Mouse (Mus musculus): ENCODE measurements at regions not wholly inside any gene's neighbourhood (a gene's known extent, or its start where the extent isn't known, plus 50 kb on each side); places are given as distances from the start of the nearest gene placed in this dataset.

- no peaks in the 10 kb centered on the region for H3K27me3 ChIP-seq (ENCODE audit: control insufficient read depth, insufficient read depth, low read length)
- H3K4me2 ChIP-seq (replicated peaks; ENCODE audit: low read depth, low read length, severe bottlenecking), result no peak overlapping the region
- TF ChIP-seq POLR2A (IDR thresholded peaks at IDR 0.05; ENCODE audit: borderline replicate concordance, extremely low read depth, insufficient read depth, insufficient read length), result no peak
Observed at GRCm38 (mm10) chr2:45434169-45434568, 317.0 kb upstream of the Zeb2 start.

GRCm38 (mm10) chr2:45431366-45431765 lies 314.2 kb upstream of the Zeb2 start:
- Histone ChIP-seq H3K27me3 (ENCODE audit: control insufficient read depth, insufficient read depth, low read length) (no peaks in the 10 kb centered on the region), H3K9ac (ENCODE audit: low read depth, low read length, severe bottlenecking) (no peak overlapping the region), H3K4me2 (replicated peaks; ENCODE audit: low read depth, low read length, severe bottlenecking) (no peak overlapping the region), H3K4me1 (ENCODE audit: control insufficient read depth, insufficient read depth, low read length) (peaks cover 13% of the 10 kb centered on the region; the same call in 1 of the 2 replicates), H3K9me3 (ENCODE audit: control insufficient read depth, low read length) (no peaks in the 10 kb centered on the region), H3K27ac (replicated peaks; ENCODE audit: low read depth, low read length) (no peak overlapping the region), H3K4me3 (replicated peaks; ENCODE audit: low read length) (no peak overlapping the region), H3K36me3 (ENCODE audit: control insufficient read depth, insufficient read depth, low read length) (no peaks in the 10 kb centered on the region)
- 89% methylated on average over 4 of the region's 4 CpGs for WGBS
- DNase-seq (ENCODE audit: low spot score) (no peak), ATAC-seq (ENCODE audit: low FRiP score, low read depth) (no peak)
- no peak for TF ChIP-seq POLR2A (IDR thresholded peaks at IDR 0.05; ENCODE audit: borderline replicate concordance, extremely low read depth, insufficient read depth, insufficient read length)

More at GRCm38 (mm10) chr2:45434169-45434568, 317.0 kb upstream of the Zeb2 start:
- DNase-seq (ENCODE audit: low spot score) (no peak), ATAC-seq (ENCODE audit: low FRiP score, low read depth) (no peak)
- 89% methylated on average over 1 of the region's 1 CpGs for WGBS
- no peak overlapping the region for H3K4me3 ChIP-seq (replicated peaks; ENCODE audit: low read length)
- no peak overlapping the region for H3K27ac ChIP-seq (replicated peaks; ENCODE audit: low read depth, low read length)
- H3K4me1 ChIP-seq (ENCODE audit: control insufficient read depth, insufficient read depth, low read length), result peaks cover 13% of the 10 kb centered on the region; the same call in 1 of the 2 replicates
- no peaks in the 10 kb centered on the region for H3K9me3 ChIP-seq (ENCODE audit: control insufficient read depth, low read length)
- H3K36me3 ChIP-seq (ENCODE audit: control insufficient read depth, insufficient read depth, low read length), result no peaks in the 10 kb centered on the region
- no peak overlapping the region for H3K9ac ChIP-seq (ENCODE audit: low read depth, low read length, severe bottlenecking)

GRCm38 (mm10) chr2:45421774-45422173 lies 304.6 kb upstream of the Zeb2 start:
- Histone ChIP-seq H3K4me2 (replicated peaks; ENCODE audit: low read depth, low read length, severe bottlenecking) (no peak overlapping the region), H3K27me3 (ENCODE audit: control insufficient read depth, insufficient read depth, low read length) (no peaks in the 10 kb centered on the region), H3K9me3 (ENCODE audit: control insufficient read depth, low read length) (no peaks in the 10 kb centered on the region), H3K4me1 (ENCODE audit: control insufficient read depth, insufficient read depth, low read length) (no peaks in the 10 kb centered on the region), H3K9ac (ENCODE audit: low read depth, low read length, severe bottlenecking) (no peak overlapping the region), H3K4me3 (replicated peaks; ENCODE audit: low read length) (no peak overlapping the region), H3K27ac (replicated peaks; ENCODE audit: low read depth, low read length) (no peak overlapping the region), H3K36me3 (ENCODE audit: control insufficient read depth, insufficient read depth, low read length) (no peaks in the 10 kb centered on the region)
- WGBS, result 93% methylated on average over 1 of the region's 1 CpGs
- TF ChIP-seq POLR2A (IDR thresholded peaks at IDR 0.05; ENCODE audit: borderline replicate concordance, extremely low read depth, insufficient read depth, insufficient read length), result no peak
- DNase-seq (ENCODE audit: low spot score) (no peak), ATAC-seq (ENCODE audit: low FRiP score, low read depth) (no peak)

- H3K36me3 ChIP-seq (ENCODE audit: control insufficient read depth, insufficient read depth, low read length), result no peaks in the 10 kb centered on the region
- no peak overlapping the region for H3K27ac ChIP-seq (replicated peaks; ENCODE audit: low read depth, low read length)
- peaks cover 16% of the 10 kb centered on the region for H3K4me1 ChIP-seq (ENCODE audit: control insufficient read depth, insufficient read depth, low read length)
- H3K9me3 ChIP-seq (ENCODE audit: control insufficient read depth, low read length), result no peaks in the 10 kb centered on the region
- no peak overlapping the region for H3K9ac ChIP-seq (ENCODE audit: low read depth, low read length, severe bottlenecking)
- H3K4me3 ChIP-seq (replicated peaks; ENCODE audit: low read length), result no peak overlapping the region
- H3K4me2 ChIP-seq (replicated peaks; ENCODE audit: low read depth, low read length, severe bottlenecking), result no peak overlapping the region
- no peak for TF ChIP-seq POLR2A (IDR thresholded peaks at IDR 0.05; ENCODE audit: borderline replicate concordance, extremely low read depth, insufficient read depth, insufficient read length)
- no peak for ATAC-seq (ENCODE audit: low FRiP score, low read depth)
- H3K27me3 ChIP-seq (ENCODE audit: control insufficient read depth, insufficient read depth, low read length), result no peaks in the 10 kb centered on the region
- DNase-seq (ENCODE audit: low spot score), result no peak
- 90% methylated on average over 8 of the region's 8 CpGs for WGBS
Observed at GRCm38 (mm10) chr2:45408136-45408535, 290.9 kb upstream of the Zeb2 start.

GRCm38 (mm10) chr2:45389902-45390492 lies 272.8 kb upstream of the Zeb2 start:
- DNase-seq (ENCODE audit: low spot score) (peak; percentile 9), ATAC-seq (ENCODE audit: low FRiP score, low read depth) (no peak)
- H3K4me1 ChIP-seq (ENCODE audit: control insufficient read depth, insufficient read depth, low read length), result no peaks in the 10 kb centered on the region
- no peak overlapping the region for H3K4me2 ChIP-seq (replicated peaks; ENCODE audit: low read depth, low read length, severe bottlenecking)
- H3K9me3 ChIP-seq (ENCODE audit: control insufficient read depth, low read length), result no peaks in the 10 kb centered on the region
- H3K4me3 ChIP-seq (replicated peaks; ENCODE audit: low read length), result no peak overlapping the region
- no peaks in the 10 kb centered on the region for H3K27me3 ChIP-seq (ENCODE audit: control insufficient read depth, insufficient read depth, low read length)
- H3K27ac ChIP-seq (replicated peaks; ENCODE audit: low read depth, low read length), result no peak overlapping the region
- TF ChIP-seq POLR2A (IDR thresholded peaks at IDR 0.05; ENCODE audit: borderline replicate concordance, extremely low read depth, insufficient read depth, insufficient read length), result no peak
- H3K36me3 ChIP-seq (ENCODE audit: control insufficient read depth, insufficient read depth, low read length), result no peaks in the 10 kb centered on the region
- H3K9ac ChIP-seq (ENCODE audit: low read depth, low read length, severe bottlenecking), result no peak overlapping the region

All from limb, embryonic 14.5 days (tissue).